Mouse (Mus musculus): ENCODE data around the gene Dscaml1. TPM values are rescaled to one million over a fixed set of nuclear protein-coding genes. Genes with fewer than 3 reads are reported as not detected.

Gene Dscaml1
- polyA plus RNA-seq, 1 experiment: 11.3 TPM

DNA sequence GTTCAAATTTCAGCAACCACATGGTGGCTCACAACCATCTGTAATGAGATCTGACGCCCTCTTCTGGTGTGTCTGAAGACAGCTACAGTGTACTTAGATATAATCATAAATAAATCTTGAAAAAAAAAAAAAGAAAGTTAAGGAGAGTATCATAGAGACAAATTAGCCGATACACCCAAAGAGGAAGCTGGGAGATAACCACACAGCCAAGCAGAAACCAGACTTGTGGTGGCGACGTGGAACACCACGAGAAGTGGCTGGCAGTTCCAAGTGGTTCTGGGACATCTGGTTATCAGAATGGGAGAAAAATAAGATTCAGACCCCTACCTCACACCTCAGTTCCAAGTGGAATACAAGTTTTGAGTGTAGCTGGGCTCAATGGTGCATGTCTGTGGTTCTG lies 39.7 kb upstream of the Dscaml1 start:
- Histone ChIP-seq H3K27me3 (ENCODE audit: control insufficient read depth, insufficient read depth, low read length) (no peaks in the 10 kb centered on the region), H3K4me1 (replicated peaks; ENCODE audit: control insufficient read depth, insufficient read depth, low read length) (no peaks in the 10 kb centered on the region), H3K36me3 (ENCODE audit: control insufficient read depth, insufficient read depth, low read length) (no peaks in the 10 kb centered on the region), H3K4me3 (ENCODE audit: control insufficient read depth, insufficient read depth, low read length) (no peak overlapping the region), H3K27ac (ENCODE audit: control insufficient read depth, insufficient read depth, low read length) (no peak overlapping the region)
- WGBS: 20% methylated on average over 5 of the region's 5 CpGs
- TF ChIP-seq CTCF (IDR thresholded peaks at IDR 0.05; ENCODE audit: borderline replicate concordance, control insufficient read depth, extremely low read depth, insufficient read depth, low read length, poor library complexity) (no peak), POLR2A (IDR thresholded peaks at IDR 0.05; ENCODE audit: control insufficient read depth, extremely low read depth, insufficient read depth, low read length, poor library complexity) (no peak)
- no peak for DNase-seq

DNA sequence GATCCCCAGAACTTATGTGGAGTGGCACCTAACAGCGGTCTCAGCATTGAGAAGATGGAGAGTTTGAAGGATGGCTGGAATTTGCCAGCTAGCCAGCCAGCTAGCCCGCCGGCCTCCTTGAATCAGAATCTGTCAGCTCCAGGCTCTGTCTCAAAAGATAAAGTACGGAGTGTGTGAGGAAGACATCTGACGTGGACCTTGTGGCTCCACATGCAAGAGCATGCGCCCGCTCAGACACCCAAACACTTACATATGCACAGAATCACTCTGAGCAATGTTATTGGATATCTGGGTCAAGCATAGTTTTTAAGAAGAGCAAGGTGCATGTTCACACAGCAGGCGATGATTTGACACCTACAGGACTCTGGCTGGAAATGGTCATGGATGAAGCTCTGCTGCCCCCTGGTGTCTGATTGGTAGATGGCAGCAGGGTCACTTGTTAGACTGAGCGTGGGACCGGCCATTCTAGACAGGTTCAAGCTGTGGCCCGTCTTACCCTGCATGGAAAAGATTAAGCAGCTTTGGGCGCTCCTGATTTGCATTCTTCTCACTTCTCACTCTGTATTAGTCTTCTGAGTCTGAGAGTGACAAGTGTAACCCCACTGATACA lies 37.9 kb upstream of the Dscaml1 start:
- no peaks in the 10 kb centered on the region for H3K27me3 ChIP-seq (ENCODE audit: control insufficient read depth, insufficient read depth, low read length)
- H3K36me3 ChIP-seq (ENCODE audit: control insufficient read depth, insufficient read depth, low read length): no peaks in the 10 kb centered on the region
- H3K27ac ChIP-seq (ENCODE audit: control insufficient read depth, insufficient read depth, low read length): no peak overlapping the region
- H3K4me3 ChIP-seq (ENCODE audit: control insufficient read depth, insufficient read depth, low read length): no peak overlapping the region
- peak; percentile 88 for DNase-seq
- no peaks in the 10 kb centered on the region for H3K4me1 ChIP-seq (replicated peaks; ENCODE audit: control insufficient read depth, insufficient read depth, low read length)
- 54% methylated on average over 12 of the region's 12 CpGs for WGBS
- TF ChIP-seq CTCF (IDR thresholded peaks at IDR 0.05; ENCODE audit: borderline replicate concordance, control insufficient read depth, extremely low read depth, insufficient read depth, low read length, poor library complexity) (peak; percentile 66; the same call in 1 of the 2 replicates), POLR2A (IDR thresholded peaks at IDR 0.05; ENCODE audit: control insufficient read depth, extremely low read depth, insufficient read depth, low read length, poor library complexity) (no peak)

GRCm38 (mm10) chr9:45389596-45389995 lies 36.8 kb upstream of the Dscaml1 start:
- Histone ChIP-seq H3K36me3 (ENCODE audit: control insufficient read depth, insufficient read depth, low read length) (no peaks in the 10 kb centered on the region), H3K27ac (ENCODE audit: control insufficient read depth, insufficient read depth, low read length) (no peak overlapping the region), H3K4me1 (replicated peaks; ENCODE audit: control insufficient read depth, insufficient read depth, low read length) (no peaks in the 10 kb centered on the region), H3K27me3 (ENCODE audit: control insufficient read depth, insufficient read depth, low read length) (no peaks in the 10 kb centered on the region), H3K4me3 (ENCODE audit: control insufficient read depth, insufficient read depth, low read length) (no peak overlapping the region)
- TF ChIP-seq POLR2A (IDR thresholded peaks at IDR 0.05; ENCODE audit: control insufficient read depth, extremely low read depth, insufficient read depth, low read length, poor library complexity): no peak
- WGBS: over 99% methylated on average over 8 of the region's 8 CpGs
- DNase-seq: no peak

DNA sequence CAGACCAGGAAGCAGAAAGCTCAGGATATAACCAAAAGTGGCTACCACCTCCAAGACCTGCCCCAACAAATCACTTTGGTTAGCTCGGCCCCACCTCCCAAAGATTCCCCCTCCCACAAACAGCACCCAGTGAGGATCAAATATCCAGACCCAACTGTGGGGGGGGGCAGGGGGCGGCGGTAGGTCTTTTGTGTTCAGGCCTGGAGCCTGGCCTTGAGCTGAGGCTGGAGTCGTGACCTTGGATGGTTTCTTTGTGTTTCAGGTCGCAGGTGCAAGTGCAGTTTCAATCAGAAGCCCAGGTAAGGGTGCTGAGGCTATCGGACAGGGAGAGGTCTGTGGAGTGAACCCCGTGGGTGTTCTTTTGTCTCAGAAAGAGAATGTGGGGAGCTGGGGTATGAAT lies 35.1 kb upstream of the Dscaml1 start:
- no peaks in the 10 kb centered on the region for H3K36me3 ChIP-seq (ENCODE audit: control insufficient read depth, insufficient read depth, low read length)
- DNase-seq: no peak
- H3K4me1 ChIP-seq (replicated peaks; ENCODE audit: control insufficient read depth, insufficient read depth, low read length): no peaks in the 10 kb centered on the region
- H3K27ac ChIP-seq (ENCODE audit: control insufficient read depth, insufficient read depth, low read length): no peak overlapping the region
- no peak overlapping the region for H3K4me3 ChIP-seq (ENCODE audit: control insufficient read depth, insufficient read depth, low read length)
- WGBS: 92% methylated on average over 7 of the region's 7 CpGs
- TF ChIP-seq CTCF (IDR thresholded peaks at IDR 0.05; ENCODE audit: borderline replicate concordance, control insufficient read depth, extremely low read depth, insufficient read depth, low read length, poor library complexity) (no peak), POLR2A (IDR thresholded peaks at IDR 0.05; ENCODE audit: control insufficient read depth, extremely low read depth, insufficient read depth, low read length, poor library complexity) (no peak)
- H3K27me3 ChIP-seq (ENCODE audit: control insufficient read depth, insufficient read depth, low read length): no peaks in the 10 kb centered on the region

GRCm38 (mm10) chr9:45395218-45395617 lies 31.2 kb upstream of the Dscaml1 start:
- H3K36me3 ChIP-seq (ENCODE audit: control insufficient read depth, insufficient read depth, low read length): no peaks in the 10 kb centered on the region
- no peak for DNase-seq
- TF ChIP-seq POLR2A (IDR thresholded peaks at IDR 0.05; ENCODE audit: control insufficient read depth, extremely low read depth, insufficient read depth, low read length, poor library complexity) (no peak), CTCF (IDR thresholded peaks at IDR 0.05; ENCODE audit: borderline replicate concordance, control insufficient read depth, extremely low read depth, insufficient read depth, low read length, poor library complexity) (no peak)
- no peaks in the 10 kb centered on the region for H3K27me3 ChIP-seq (ENCODE audit: control insufficient read depth, insufficient read depth, low read length)
- 89% methylated on average over 6 of the region's 6 CpGs for WGBS
- H3K27ac ChIP-seq (ENCODE audit: control insufficient read depth, insufficient read depth, low read length): no peak overlapping the region
- no peak overlapping the region for H3K4me3 ChIP-seq (ENCODE audit: control insufficient read depth, insufficient read depth, low read length)
- H3K4me1 ChIP-seq (replicated peaks; ENCODE audit: control insufficient read depth, insufficient read depth, low read length): no peaks in the 10 kb centered on the region

GRCm38 (mm10) chr9:45395796-45396195 lies 30.6 kb upstream of the Dscaml1 start:
- no peak for DNase-seq
- TF ChIP-seq POLR2A (IDR thresholded peaks at IDR 0.05; ENCODE audit: control insufficient read depth, extremely low read depth, insufficient read depth, low read length, poor library complexity): no peak
- TF ChIP-seq CTCF (IDR thresholded peaks at IDR 0.05; ENCODE audit: borderline replicate concordance, control insufficient read depth, extremely low read depth, insufficient read depth, low read length, poor library complexity): no peak
- WGBS: 82% methylated on average over 3 of the region's 3 CpGs
- Histone ChIP-seq H3K4me1 (replicated peaks; ENCODE audit: control insufficient read depth, insufficient read depth, low read length) (no peaks in the 10 kb centered on the region), H3K4me3 (ENCODE audit: control insufficient read depth, insufficient read depth, low read length) (no peak overlapping the region), H3K36me3 (ENCODE audit: control insufficient read depth, insufficient read depth, low read length) (no peaks in the 10 kb centered on the region), H3K27ac (ENCODE audit: control insufficient read depth, insufficient read depth, low read length) (no peak overlapping the region), H3K27me3 (ENCODE audit: control insufficient read depth, insufficient read depth, low read length) (no peaks in the 10 kb centered on the region)

DNA sequence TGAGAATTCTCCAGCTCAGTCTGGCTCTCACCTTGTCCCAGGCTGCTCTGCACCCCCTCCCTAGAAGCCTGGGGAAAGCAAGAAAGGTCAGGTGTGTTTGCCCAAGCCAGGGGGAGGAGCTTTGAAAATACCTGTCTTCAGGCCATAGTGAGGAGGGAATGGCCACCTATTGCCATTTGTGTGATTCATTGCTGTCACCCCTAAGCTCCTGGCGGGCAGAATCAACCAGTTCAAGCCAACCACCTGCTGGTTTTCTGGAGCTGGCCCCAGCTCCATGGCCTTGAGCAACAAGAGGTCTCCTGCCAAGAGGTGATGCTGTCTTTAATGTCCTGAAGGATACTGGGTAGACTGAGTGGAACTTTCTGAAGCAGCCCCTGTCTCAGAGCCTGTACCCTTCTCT lies 28.1 kb upstream of the Dscaml1 start:
- 73% methylated on average over 1 of the region's 1 CpGs for WGBS
- no peak overlapping the region for H3K27ac ChIP-seq (ENCODE audit: control insufficient read depth, insufficient read depth, low read length)
- H3K4me3 ChIP-seq (ENCODE audit: control insufficient read depth, insufficient read depth, low read length): no peak overlapping the region
- H3K27me3 ChIP-seq (ENCODE audit: control insufficient read depth, insufficient read depth, low read length): no peaks in the 10 kb centered on the region
- TF ChIP-seq CTCF (IDR thresholded peaks at IDR 0.05; ENCODE audit: borderline replicate concordance, control insufficient read depth, extremely low read depth, insufficient read depth, low read length, poor library complexity) (no peak), POLR2A (IDR thresholded peaks at IDR 0.05; ENCODE audit: control insufficient read depth, extremely low read depth, insufficient read depth, low read length, poor library complexity) (no peak)
- DNase-seq: no peak
- no peaks in the 10 kb centered on the region for H3K36me3 ChIP-seq (ENCODE audit: control insufficient read depth, insufficient read depth, low read length)
- no peaks in the 10 kb centered on the region for H3K4me1 ChIP-seq (replicated peaks; ENCODE audit: control insufficient read depth, insufficient read depth, low read length)

Measured in thymus, adult 2 months (tissue).